Comparison of ENCODE assay signal across 6 mouse cellular contexts in genomic region chr8:39833251-39833650, GRCm38 (mm10).
"Had no signal": no experiment of that assay in that cellular context is flagged by ENCODE, and none has a peak within 500 bp of the region (broad histone marks: within the 10 kb centered on the region; RNA-seq: fewer than 3 reads in every experiment).

No protein-coding gene starts in this region.

- DNase-seq: kidney, adult 8-10 months; kidney, postnatal 36 days; lung, adult 18-20 months; retina, postnatal 1 day; thymus, adult 18-20 months; thymus, postnatal 14 days had no signal
